Mouse (Mus musculus) kidney, embryonic 16.5 days (tissue): ENCODE data around the gene Adamts9. TPM values are rescaled to one million over a fixed set of nuclear protein-coding genes. Genes with fewer than 3 reads are reported as not detected.

Experiments
- ATAC-seq: fragments of 200-750 bp; cut with Nextera tagmentation; 2 replicates; pipeline ENCODE4 v1.8.0; 2017; ENCODE audit warnings: moderate TSS enrichment; ENCODE audit not compliant: low FRiP score, low TSS enrichment
- H3K27ac ChIP-seq: fragments of 300-500 bp; sonication (generic); 2 replicates; pipeline ENCODE4 v1.5.1; 2014; ENCODE audit warnings: low read length
- H3K27me3 ChIP-seq: fragments of 300-500 bp; sonication (generic); 2 replicates; pipeline ENCODE4 v1.6.1; 2014; ENCODE audit warnings: low read length, control low read depth, mixed read lengths; ENCODE audit not compliant: insufficient read depth
- H3K36me3 ChIP-seq: fragments of 300-500 bp; sonication (generic); 2 replicates; pipeline ENCODE4 v1.6.1; 2014; ENCODE audit warnings: low read length, control low read depth, mixed read lengths; ENCODE audit not compliant: insufficient read depth
- H3K4me1 ChIP-seq: fragments of 300-500 bp; sonication (generic); 2 replicates; pipeline ENCODE4 v1.6.1; 2014; ENCODE audit warnings: low read length, control low read depth, mixed read lengths; ENCODE audit not compliant: insufficient read depth
- H3K4me2 ChIP-seq: fragments of 300-500 bp; sonication (generic); replicated peaks from 2 replicates; pipeline ENCODE4 v1.6.1; 2014; ENCODE audit warnings: low read depth, low read length
- H3K4me3 ChIP-seq: fragments of 300-500 bp; sonication (generic); 2 replicates; pipeline ENCODE4 v1.5.1; 2014; ENCODE audit warnings: mild to moderate bottlenecking, low read length
- H3K9ac ChIP-seq: fragments of 300-500 bp; sonication (generic); replicated peaks from 2 replicates; pipeline ENCODE4 v1.6.1; 2014; ENCODE audit warnings: low read length
- H3K9me3 ChIP-seq: fragments of 300-500 bp; sonication (generic); 2 replicates; pipeline ENCODE4 v1.6.1; 2016; ENCODE audit warnings: low read length, control low read depth
- WGBS: fragments of 180-500 bp; shearing (Covaris S2); extraction: QIAGEN DNeasy Blood & Tissue Kit; methylation state at CpG from one replicate; pipeline ENCODE4 v1.1.7; 2014; 5-methylcytosine and 5-hydroxymethylcytosine counted together
- polyA plus RNA-seq: library from polyadenylated mRNA; unstranded; fragments of >200 nt; fragmentation: Nextera tagmentation; extraction: Ambion mirVana; gene quantifications from 2 replicates; pipeline ENCODE4 v1.2.1, GENCODE M21; 2015

The Adamts9 gene
- polyA plus RNA-seq = 12.0 and 13.9 TPM in 2 replicates

GRCm38 (mm10) chr6:92943057-92943781 is at the start of gene Adamts9:
Gene Adamts9, minus strand, starts transcription at chr6:92943492.
- H3K27me3 ChIP-seq = no peaks in the 10 kb centered on the region
- peaks cover 2% of the 10 kb centered on the region; the same call in 1 of the 2 replicates for H3K36me3 ChIP-seq
- under 1% methylated on average over 39 of the region's 68 CpGs for WGBS
- 0 out of 2 replicates have a peak, but pooled peaks cover 7% of the 10 kb centered on the region for H3K9me3 ChIP-seq
- H3K27ac ChIP-seq = peak within 1 kb of the TSS; percentile 97
- peaks cover 25% of the 10 kb centered on the region for H3K4me1 ChIP-seq
- ATAC-seq = peak; percentile 91
- peak within 1 kb of the TSS; percentile 66 for H3K4me3 ChIP-seq
- H3K4me2 ChIP-seq = peak within 1 kb of the TSS; percentile 80
- peak within 1 kb of the TSS; percentile 79 for H3K9ac ChIP-seq

GRCm38 (mm10) chr6:92991616-92992015 is 48.3 kb upstream of the Adamts9 start:
- H3K27ac ChIP-seq = no peak overlapping the region
- H3K9me3 ChIP-seq = no peaks in the 10 kb centered on the region
- H3K27me3 ChIP-seq = no peaks in the 10 kb centered on the region
- ATAC-seq = no peak
- no peak overlapping the region for H3K4me3 ChIP-seq
- peaks cover 9% of the 10 kb centered on the region; the same call in 1 of the 2 replicates for H3K4me1 ChIP-seq
- no peak overlapping the region for H3K9ac ChIP-seq
- no peak overlapping the region for H3K4me2 ChIP-seq
- H3K36me3 ChIP-seq = no peaks in the 10 kb centered on the region
- 24% methylated on average over 1 of the region's 1 CpGs for WGBS

- 69% methylated on average over 10 of the region's 10 CpGs for WGBS
These were observed 45.3 kb upstream of the Adamts9 start for GRCm38 (mm10) chr6:92988620-92988998.

GRCm38 (mm10) chr6:92987846-92988619 is 44.7 kb upstream of the Adamts9 start:
- Histone ChIP-seq H3K4me2 (peak overlapping the region; percentile 16; the same call in 1 of the 2 replicates), H3K9ac (no peak overlapping the region), H3K9me3 (no peaks in the 10 kb centered on the region), H3K4me3 (no peak overlapping the region), H3K27me3 (no peaks in the 10 kb centered on the region), H3K4me1 (peaks cover 9% of the 10 kb centered on the region; the same call in 1 of the 2 replicates), H3K36me3 (no peaks in the 10 kb centered on the region), H3K27ac (peak overlapping the region; percentile 69)
- ATAC-seq = peak; percentile 15; the same call in 1 of the 2 replicates
- 41% methylated on average over 14 of the region's 14 CpGs for WGBS

More at GRCm38 (mm10) chr6:92988620-92988998, 45.3 kb upstream of the Adamts9 start:
- Histone ChIP-seq H3K4me3 (no peak overlapping the region), H3K27ac (peak overlapping the region; percentile 31; the same call in 1 of the 2 replicates), H3K36me3 (no peaks in the 10 kb centered on the region), H3K4me2 (0 out of 2 replicates have a peak overlapping the region, but pooled peaks have one; percentile 6), H3K27me3 (no peaks in the 10 kb centered on the region), H3K9me3 (no peaks in the 10 kb centered on the region), H3K4me1 (peaks cover 9% of the 10 kb centered on the region; the same call in 1 of the 2 replicates), H3K9ac (no peak overlapping the region)
- no peak for ATAC-seq

- Histone ChIP-seq H3K4me3 (no peak overlapping the region), H3K27me3 (no peaks in the 10 kb centered on the region), H3K27ac (peak overlapping the region; percentile 8; the same call in 1 of the 2 replicates), H3K9me3 (no peaks in the 10 kb centered on the region), H3K4me1 (peaks cover 9% of the 10 kb centered on the region; the same call in 1 of the 2 replicates), H3K9ac (no peak overlapping the region), H3K4me2 (no peak overlapping the region), H3K36me3 (no peaks in the 10 kb centered on the region)
- no peak for ATAC-seq
- WGBS = 67% methylated on average over 9 of the region's 9 CpGs
These were observed 44.1 kb upstream of the Adamts9 start for GRCm38 (mm10) chr6:92987366-92987765.

- Histone ChIP-seq H3K36me3 (no peaks in the 10 kb centered on the region), H3K9ac (no peak overlapping the region), H3K27me3 (no peaks in the 10 kb centered on the region), H3K9me3 (no peaks in the 10 kb centered on the region), H3K4me2 (no peak overlapping the region), H3K27ac (no peak overlapping the region), H3K4me1 (peaks cover 8% of the 10 kb centered on the region; the same call in 1 of the 2 replicates), H3K4me3 (no peak overlapping the region)
- ATAC-seq = no peak
- WGBS = 78% methylated on average over 7 of the region's 7 CpGs
These were observed 40.1 kb upstream of the Adamts9 start for GRCm38 (mm10) chr6:92983421-92983820.

- H3K27me3 ChIP-seq = no peaks in the 10 kb centered on the region
- H3K4me1 ChIP-seq = no peaks in the 10 kb centered on the region
- 85% methylated on average over 7 of the region's 7 CpGs for WGBS
- ATAC-seq = no peak
- no peak overlapping the region for H3K9ac ChIP-seq
- no peaks in the 10 kb centered on the region for H3K9me3 ChIP-seq
- H3K27ac ChIP-seq = no peak overlapping the region
- H3K4me2 ChIP-seq = no peak overlapping the region
- no peaks in the 10 kb centered on the region for H3K36me3 ChIP-seq
- no peak overlapping the region for H3K4me3 ChIP-seq
These were observed 38.3 kb upstream of the Adamts9 start for GRCm38 (mm10) chr6:92981451-92982186.

GRCm38 (mm10) chr6:92973340-92973739 is 30.0 kb upstream of the Adamts9 start:
- H3K27ac ChIP-seq = no peak overlapping the region
- H3K4me3 ChIP-seq = no peak overlapping the region
- WGBS = 83% methylated on average over 3 of the region's 3 CpGs
- H3K9ac ChIP-seq = no peak overlapping the region
- ATAC-seq = no peak
- H3K27me3 ChIP-seq = no peaks in the 10 kb centered on the region
- H3K4me2 ChIP-seq = no peak overlapping the region
- H3K4me1 ChIP-seq = no peaks in the 10 kb centered on the region
- no peaks in the 10 kb centered on the region for H3K9me3 ChIP-seq
- H3K36me3 ChIP-seq = no peaks in the 10 kb centered on the region

- Histone ChIP-seq H3K27ac (no peak overlapping the region), H3K4me2 (no peak overlapping the region), H3K4me1 (no peaks in the 10 kb centered on the region), H3K9ac (no peak overlapping the region), H3K9me3 (peaks cover 6% of the 10 kb centered on the region; the same call in 1 of the 2 replicates), H3K4me3 (no peak overlapping the region), H3K36me3 (no peaks in the 10 kb centered on the region), H3K27me3 (no peaks in the 10 kb centered on the region)
- ATAC-seq = no peak
- 60% methylated on average over 3 of the region's 3 CpGs for WGBS
These were observed 25.4 kb upstream of the Adamts9 start for GRCm38 (mm10) chr6:92968718-92969117.
